Mouse (Mus musculus): ENCODE measurements around the gene Zfp93.
A peak's percentile ranks its signal among the peaks of the same experiment; 100 is the strongest.
"Not testable (repeated sequence)": the region's sequence is repeated elsewhere in the genome, so short reads cannot be mapped to it uniquely, and the experiment has no call there.

Gene Zfp93

GRCm38 (mm10) chr7:24270288-24270672, at the start of gene Zfp93:
Gene Zfp93, plus strand, starts transcription at chr7:24270420.
- DNase-seq, result peak; percentile 89

- DNase-seq, result peak; percentile 73
Measured at GRCm38 (mm10) chr7:24237040-24237791, 33.0 kb upstream of the Zfp93 start, which contains the start of gene Zfp109. Gene Zfp109, minus strand, starts transcription at chr7:24237560.

- no peak for DNase-seq
Measured at GRCm38 (mm10) chr7:24253779-24254615, 16.2 kb upstream of the Zfp93 start.

- DNase-seq, result peak; percentile 90
Measured at GRCm38 (mm10) chr7:24254633-24255474, 15.4 kb upstream of the Zfp93 start, which contains the start of gene Zfp108. Gene Zfp108, plus strand, starts transcription at chr7:24254794.

GRCm38 (mm10) chr7:24259306-24259999, 10.8 kb upstream of the Zfp93 start:
- no peak for DNase-seq

- DNase-seq, result no peak
Measured at GRCm38 (mm10) chr7:24260000-24260312, 10.3 kb upstream of the Zfp93 start.

GRCm38 (mm10) chr7:24268176-24269155, 1.8 kb upstream of the Zfp93 start:
- DNase-seq, result no peak

- no peak for DNase-seq
Measured at GRCm38 (mm10) chr7:24269256-24269655, 964 bp upstream of the Zfp93 start.

GRCm38 (mm10) chr7:24269667-24270287, 443 bp upstream of the Zfp93 start:
- DNase-seq, result no peak

GRCm38 (mm10) chr7:24271191-24271590, 971 bp downstream of the Zfp93 start:
- no peak for DNase-seq

- DNase-seq, result no peak
Measured at GRCm38 (mm10) chr7:24274456-24274855, 4.2 kb downstream of the Zfp93 start.

- not testable (repeated sequence) for DNase-seq
Measured at GRCm38 (mm10) chr7:24278771-24279170, 8.6 kb downstream of the Zfp93 start.

- no peak for DNase-seq
Measured at GRCm38 (mm10) chr7:24280031-24280857, 10.0 kb downstream of the Zfp93 start.

GRCm38 (mm10) chr7:24280858-24281145, 10.6 kb downstream of the Zfp93 start:
- DNase-seq, result no peak

- DNase-seq, result no peak
Measured at GRCm38 (mm10) chr7:24286090-24286489, 15.9 kb downstream of the Zfp93 start.

GRCm38 (mm10) chr7:24286916-24287315, 16.7 kb downstream of the Zfp93 start:
- DNase-seq, result no peak

- no peak for DNase-seq
Measured at GRCm38 (mm10) chr7:24287670-24288069, 17.4 kb downstream of the Zfp93 start.

- peak; percentile 60 for DNase-seq
Measured at GRCm38 (mm10) chr7:24288512-24288911, 18.3 kb downstream of the Zfp93 start.

GRCm38 (mm10) chr7:24290106-24290693, 20.0 kb downstream of the Zfp93 start:
- no peak for DNase-seq
